Mouse (Mus musculus): Measurements from ENCODE around the gene Atp2a1. TPM values are rescaled to one million over a fixed set of nuclear protein-coding genes. Genes with fewer than 3 reads are reported as not detected.
"Not testable (repeated sequence)": the region's sequence is repeated elsewhere in the genome, so short reads cannot be mapped to it uniquely, and the experiment has no call there.

Gene Atp2a1
- polyA plus RNA-seq, 1 experiment from 2014 or later: 9.5 TPM

DNA sequence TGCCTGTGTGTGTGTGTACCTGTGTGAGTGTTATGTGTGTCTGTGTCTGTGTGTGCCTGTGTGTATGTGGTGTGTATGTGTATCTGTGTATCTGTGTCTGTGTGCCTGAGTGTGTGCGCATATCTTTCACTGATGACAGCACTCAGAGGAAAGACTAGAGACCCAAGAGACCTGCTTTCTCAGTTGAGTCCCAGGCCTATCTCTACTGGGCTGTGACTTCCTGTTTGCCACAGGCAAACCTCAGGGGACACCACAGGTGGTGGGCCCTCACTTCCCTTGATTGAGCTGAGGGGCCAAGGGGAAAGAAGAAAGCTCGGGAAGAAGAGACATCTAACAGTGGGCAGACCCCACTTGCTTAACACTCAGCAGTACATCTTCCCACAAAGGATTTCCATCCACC, 46.3 kb downstream of the Atp2a1 start:
- DNase-seq (ENCODE audit: low spot score): no peak
- Histone ChIP-seq H3K4me1 (no peaks in the 10 kb centered on the region), H3K4me3 (no peak overlapping the region), H3K9me3 (no peaks in the 10 kb centered on the region), H3K36me3 (no peaks in the 10 kb centered on the region), H3K27me3 (ENCODE audit: insufficient read depth, poor library complexity, severe bottlenecking) (peaks cover 15% of the 10 kb centered on the region; the same call in 1 of the 2 replicates), H3K27ac (no peak overlapping the region)
- 61% methylated on average over 2 of the region's 2 CpGs for WGBS

DNA sequence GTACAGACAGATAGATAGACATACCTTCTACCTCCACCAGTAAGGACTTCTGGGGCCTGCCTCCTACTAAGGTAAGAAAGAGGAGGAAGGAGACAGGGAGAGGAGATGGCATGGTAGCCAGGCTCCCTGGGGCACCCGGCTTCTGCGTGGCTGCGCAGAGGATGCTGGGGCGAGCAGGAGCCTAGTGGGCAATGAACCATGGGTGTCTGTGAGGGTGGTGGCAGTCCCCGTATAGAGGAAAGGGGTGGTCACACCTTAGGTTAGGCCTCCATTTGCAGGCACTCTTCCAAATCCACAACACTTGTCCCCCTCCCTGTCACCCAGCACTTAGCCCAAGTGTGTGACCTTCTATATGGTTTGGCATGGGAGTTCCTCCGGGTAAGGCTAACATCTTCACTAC, 48.2 kb downstream of the Atp2a1 start, which contains the start of gene Cd19:
Gene Cd19 (minus strand): TSS at position 165 of the 400 bp plus-strand sequence.
- Histone ChIP-seq H3K27me3 (ENCODE audit: insufficient read depth, poor library complexity, severe bottlenecking) (peaks cover 27% of the 10 kb centered on the region; the same call in 1 of the 2 replicates), H3K4me3 (no peak within 1 kb of the TSS), H3K36me3 (no peaks in the 10 kb centered on the region), H3K27ac (no peak within 1 kb of the TSS), H3K9me3 (no peaks in the 10 kb centered on the region), H3K4me1 (no peaks in the 10 kb centered on the region)
- WGBS: 85% methylated on average over 6 of the region's 6 CpGs
- no peak for DNase-seq (ENCODE audit: low spot score)

DNA sequence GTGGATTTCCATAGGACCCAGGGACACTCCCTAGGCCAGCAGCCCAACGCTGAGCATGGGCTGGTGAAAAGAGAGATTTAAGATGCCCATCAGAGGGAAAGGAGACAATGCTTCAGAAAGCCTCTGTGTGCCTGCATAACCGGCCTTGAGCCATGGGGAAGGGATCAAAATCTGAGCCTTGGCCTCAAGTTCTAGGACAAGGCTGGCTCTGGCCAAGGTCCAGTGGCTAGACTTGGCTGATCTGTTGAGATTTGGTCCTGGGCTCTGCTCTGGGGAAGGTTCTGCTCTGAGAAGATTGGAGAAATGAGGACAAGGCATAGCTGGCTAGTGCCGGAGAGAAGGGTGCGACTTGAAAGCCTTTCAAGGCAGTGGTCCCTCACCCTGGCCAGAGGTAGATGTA, 51.8 kb downstream of the Atp2a1 start:
- 83% methylated on average over 4 of the region's 4 CpGs for WGBS
- Histone ChIP-seq H3K4me1 (no peaks in the 10 kb centered on the region), H3K4me3 (no peak overlapping the region), H3K27me3 (ENCODE audit: insufficient read depth, poor library complexity, severe bottlenecking) (peaks cover 27% of the 10 kb centered on the region; the same call in 1 of the 2 replicates), H3K36me3 (no peaks in the 10 kb centered on the region), H3K27ac (no peak overlapping the region), H3K9me3 (no peaks in the 10 kb centered on the region)
- DNase-seq (ENCODE audit: low spot score): no peak

DNA sequence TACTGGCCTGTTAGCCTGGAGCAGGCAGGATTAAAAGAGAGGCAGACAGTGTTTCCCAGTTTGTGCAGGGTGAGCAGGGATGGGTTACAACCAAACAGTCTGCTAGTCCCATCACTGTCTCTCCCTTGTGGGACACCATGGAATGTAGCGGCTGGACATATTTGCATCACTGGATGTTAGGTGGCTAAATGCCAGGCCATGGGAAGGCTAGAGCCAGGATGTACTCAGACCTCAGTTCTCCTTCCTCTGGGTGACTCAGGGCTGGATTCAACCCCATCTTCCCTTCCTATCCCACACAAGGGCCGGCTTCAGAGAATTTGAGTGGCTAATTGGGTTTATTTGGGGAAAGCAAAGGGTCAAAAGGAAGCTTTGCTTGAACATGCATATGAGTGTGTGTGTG, 54.2 kb downstream of the Atp2a1 start:
- no peaks in the 10 kb centered on the region for H3K9me3 ChIP-seq
- no peaks in the 10 kb centered on the region for H3K4me1 ChIP-seq
- H3K27me3 ChIP-seq (ENCODE audit: insufficient read depth, poor library complexity, severe bottlenecking): peaks cover 19% of the 10 kb centered on the region; the same call in 1 of the 2 replicates
- H3K27ac ChIP-seq: no peak overlapping the region
- no peak overlapping the region for H3K4me3 ChIP-seq
- no peak for DNase-seq (ENCODE audit: low spot score)
- 78% methylated on average over 2 of the region's 2 CpGs for WGBS
- H3K36me3 ChIP-seq: no peaks in the 10 kb centered on the region

DNA sequence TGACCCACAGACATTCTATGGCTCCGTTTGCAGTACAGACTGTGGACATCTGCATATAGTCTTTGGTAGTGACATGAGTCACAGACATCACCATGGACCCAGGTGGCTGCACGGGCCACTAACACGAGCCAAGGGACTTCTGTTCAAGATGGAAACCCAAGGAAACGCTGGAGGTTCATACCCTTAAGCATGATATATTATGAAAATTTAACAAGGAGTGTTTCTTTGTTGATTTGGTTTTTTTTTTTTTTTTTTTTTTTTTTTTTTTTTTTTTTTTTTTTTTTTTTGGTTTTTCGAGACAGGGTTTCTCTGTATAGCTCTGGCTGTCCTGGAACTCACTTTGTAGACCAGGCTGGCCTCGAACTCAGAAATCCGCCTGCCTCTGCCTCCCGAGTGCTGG, 60.4 kb downstream of the Atp2a1 start:
- not testable (repeated sequence) for H3K27me3 ChIP-seq (ENCODE audit: insufficient read depth, poor library complexity, severe bottlenecking); H3K9me3 ChIP-seq; H3K4me1 ChIP-seq; H3K27ac ChIP-seq; H3K4me3 ChIP-seq; H3K36me3 ChIP-seq; DNase-seq (ENCODE audit: low spot score)
- 71% methylated on average over 8 of the region's 8 CpGs for WGBS

DNA sequence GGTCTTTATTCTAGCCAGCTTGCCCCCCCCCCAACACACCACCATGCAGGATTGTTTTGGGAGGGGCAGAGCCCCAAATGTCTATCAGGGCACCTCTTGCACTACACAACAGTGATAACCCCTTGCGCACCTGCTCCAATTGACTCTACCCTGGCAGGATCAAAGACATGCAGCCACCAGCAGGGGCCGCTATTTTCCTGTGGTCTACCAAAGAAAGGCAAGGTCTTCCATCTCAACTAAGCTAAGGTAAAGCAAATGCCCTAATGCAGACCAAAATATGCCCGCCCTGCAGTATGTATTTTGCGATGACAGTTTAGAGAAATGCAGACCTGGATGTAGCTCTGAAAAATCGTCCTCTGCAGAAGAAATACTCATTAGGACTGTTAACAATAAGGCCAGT, 63.4 kb downstream of the Atp2a1 start:
- no peaks in the 10 kb centered on the region for H3K27me3 ChIP-seq (ENCODE audit: insufficient read depth, poor library complexity, severe bottlenecking)
- no peak overlapping the region for H3K27ac ChIP-seq
- H3K4me1 ChIP-seq: peaks cover 13% of the 10 kb centered on the region; the same call in 1 of the 2 replicates
- H3K9me3 ChIP-seq: no peaks in the 10 kb centered on the region
- H3K4me3 ChIP-seq: no peak overlapping the region
- peak; percentile 90 for DNase-seq (ENCODE audit: low spot score)
- 14% methylated on average over 5 of the region's 5 CpGs for WGBS
- no peaks in the 10 kb centered on the region for H3K36me3 ChIP-seq

DNA sequence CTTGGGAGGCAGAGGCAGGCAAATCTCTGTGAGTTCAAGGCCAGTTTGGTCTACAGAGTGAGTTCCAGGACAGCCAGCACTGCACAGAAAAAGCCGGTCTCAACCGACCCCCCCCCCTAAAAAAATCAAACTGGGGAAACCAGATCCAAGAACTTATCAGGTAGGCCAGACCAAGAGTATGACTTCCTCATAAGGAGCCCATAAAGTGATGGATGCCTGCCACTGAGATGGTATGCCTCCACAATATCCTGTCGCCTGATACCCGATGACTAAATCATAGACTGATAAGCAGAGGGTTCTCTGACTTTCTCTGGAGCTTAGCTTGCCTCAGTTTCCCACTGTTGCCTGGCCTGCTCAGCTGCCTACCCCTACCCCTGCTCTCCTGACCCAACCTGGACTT, 65.1 kb downstream of the Atp2a1 start:
- Histone ChIP-seq H3K27ac (no peak overlapping the region), H3K4me3 (no peak overlapping the region), H3K4me1 (peaks cover 13% of the 10 kb centered on the region; the same call in 1 of the 2 replicates), H3K9me3 (no peaks in the 10 kb centered on the region), H3K36me3 (no peaks in the 10 kb centered on the region), H3K27me3 (ENCODE audit: insufficient read depth, poor library complexity, severe bottlenecking) (no peaks in the 10 kb centered on the region)
- WGBS: 83% methylated on average over 4 of the region's 4 CpGs
- no peak for DNase-seq (ENCODE audit: low spot score)

DNA sequence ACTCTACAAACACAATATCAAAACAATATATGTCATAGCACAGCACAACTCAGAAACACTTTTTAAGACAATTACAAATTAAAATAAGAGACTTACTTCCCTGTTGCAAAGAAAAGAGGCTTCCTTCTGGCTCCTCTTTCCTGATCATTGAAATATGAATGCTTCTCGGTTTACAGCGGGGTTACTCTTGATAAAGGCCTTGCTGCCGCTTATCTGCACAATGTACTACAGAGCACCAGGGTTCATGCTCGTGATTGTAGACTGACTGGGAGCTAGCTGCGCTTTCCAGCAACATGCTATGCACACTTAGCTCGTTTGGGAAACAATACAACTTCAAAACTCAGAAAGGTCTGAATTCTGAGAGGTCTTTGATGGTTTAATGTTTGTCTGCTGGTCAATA, 65.7 kb downstream of the Atp2a1 start:
- H3K4me1 ChIP-seq: peaks cover 13% of the 10 kb centered on the region; the same call in 1 of the 2 replicates
- H3K27me3 ChIP-seq (ENCODE audit: insufficient read depth, poor library complexity, severe bottlenecking): no peaks in the 10 kb centered on the region
- H3K4me3 ChIP-seq: peak overlapping the region; percentile 96
- WGBS: 39% methylated on average over 6 of the region's 6 CpGs
- H3K36me3 ChIP-seq: no peaks in the 10 kb centered on the region
- no peaks in the 10 kb centered on the region for H3K9me3 ChIP-seq
- peak overlapping the region; percentile 88; the same call in 1 of the 2 replicates for H3K27ac ChIP-seq
- no peak for DNase-seq (ENCODE audit: low spot score)

DNA sequence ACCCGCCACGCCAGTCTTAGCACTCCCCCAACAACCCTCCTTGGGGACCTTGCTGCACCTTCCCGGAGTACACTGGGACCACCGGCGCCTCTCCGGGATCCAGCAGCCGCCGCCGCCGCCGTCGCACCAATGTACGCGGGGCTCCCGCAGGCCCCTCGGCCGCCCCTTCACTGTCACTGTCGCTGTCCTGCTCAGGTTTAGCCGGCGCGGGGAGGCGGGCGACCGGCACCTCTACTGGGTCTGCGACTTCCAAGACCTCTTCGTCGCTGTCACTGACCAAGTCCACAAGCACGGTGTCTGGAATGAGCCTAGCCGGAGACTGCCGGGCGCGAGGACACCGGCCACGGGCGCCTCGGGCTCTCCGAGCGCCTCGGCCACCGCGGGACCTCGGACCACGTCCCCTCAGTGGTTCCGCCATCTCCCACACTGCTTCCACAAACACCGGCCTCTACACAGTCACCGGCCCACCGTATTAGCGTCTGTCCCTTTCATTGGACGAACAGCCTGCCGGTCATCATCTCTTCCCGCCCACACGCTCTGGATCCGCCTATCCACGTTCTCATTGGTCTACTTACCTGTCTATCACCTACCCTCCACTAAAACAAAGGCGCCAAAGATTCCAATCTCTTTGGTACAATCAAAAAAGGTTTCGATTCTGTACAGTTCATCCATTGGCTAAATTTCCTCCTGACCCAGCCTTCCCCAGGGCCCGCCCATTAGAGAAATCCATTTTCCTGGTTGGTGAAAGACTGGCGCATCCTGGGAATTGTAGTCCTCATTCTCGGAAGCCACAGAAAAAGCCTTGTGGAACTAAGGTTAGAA, 66.4 kb downstream of the Atp2a1 start, which contains the start of gene Nfatc2ip:
Gene Nfatc2ip (minus strand): TSS at position 440 of the 822 bp plus-strand sequence.
- peak within 1 kb of the TSS; percentile 88 for H3K27ac ChIP-seq
- whole genome bisulfite sequencing: under 1% methylated on average over 59 of the region's 59 CpGs

More for the DNA sequence above, 66.4 kb downstream of the Atp2a1 start, which contains the start of gene Nfatc2ip:
- peak; percentile 98 for DNase-seq (ENCODE audit: low spot score)
- H3K27me3 ChIP-seq (ENCODE audit: insufficient read depth, poor library complexity, severe bottlenecking): no peaks in the 10 kb centered on the region
- no peaks in the 10 kb centered on the region for H3K9me3 ChIP-seq
- H3K4me1 ChIP-seq: peaks cover 13% of the 10 kb centered on the region; the same call in 1 of the 2 replicates
- H3K4me3 ChIP-seq: peak within 1 kb of the TSS; percentile 96
- peaks cover under 1% of the 10 kb centered on the region; the same call in 1 of the 2 replicates for H3K36me3 ChIP-seq

Other genes with a start within 250 kb of the Atp2a1 start
- gene Sbk1, start 190.5 kb downstream of the Atp2a1 start, polyA plus RNA-seq (2016; fragmentation: Nextera tagmentation; extraction: Ambion mirVana): 16.3 and 33.5 TPM in 2 replicates
- 4.3 and 6.3 TPM in 2 replicates for gene Lat, start 93.5 kb downstream of the Atp2a1 start, polyA plus RNA-seq (2016; fragmentation: Nextera tagmentation; extraction: Ambion mirVana)
- 58.2 and 58.9 TPM in 2 replicates for gene Spns1, start 85.7 kb downstream of the Atp2a1 start, polyA plus RNA-seq (2016; fragmentation: Nextera tagmentation; extraction: Ambion mirVana)
- gene Nfatc2ip, start 66.4 kb downstream of the Atp2a1 start, polyA plus RNA-seq (2016; fragmentation: Nextera tagmentation; extraction: Ambion mirVana): 1.5 and 1.6 TPM in 2 replicates
- not detected in 2 replicates for gene Cd19, start 48.2 kb downstream of the Atp2a1 start, polyA plus RNA-seq (2016; fragmentation: Nextera tagmentation; extraction: Ambion mirVana)
- gene Rabep2, start 34.3 kb downstream of the Atp2a1 start, polyA plus RNA-seq (2016; fragmentation: Nextera tagmentation; extraction: Ambion mirVana): 25.5 and 25.8 TPM in 2 replicates
- 46.3 and 47.1 TPM in 2 replicates for gene Sh2b1, start 12.3 kb upstream of the Atp2a1 start, polyA plus RNA-seq (2016; fragmentation: Nextera tagmentation; extraction: Ambion mirVana)
- 199 and 204 TPM in 2 replicates for gene Tufm, start 24.3 kb upstream of the Atp2a1 start, polyA plus RNA-seq (2016; fragmentation: Nextera tagmentation; extraction: Ambion mirVana)
- gene Atxn2l, start 40.3 kb upstream of the Atp2a1 start, polyA plus RNA-seq (2016; fragmentation: Nextera tagmentation; extraction: Ambion mirVana): 43.6 and 52.3 TPM in 2 replicates
- 155 and 179 TPM in 2 replicates for gene Eif3c, start 103.3 kb upstream of the Atp2a1 start, polyA plus RNA-seq (2016; fragmentation: Nextera tagmentation; extraction: Ambion mirVana)
- 0.18 and 0.23 TPM in 2 replicates for gene Apobr, start 121.8 kb upstream of the Atp2a1 start, polyA plus RNA-seq (2016; fragmentation: Nextera tagmentation; extraction: Ambion mirVana)
- 19.8 and 23.3 TPM in 2 replicates for gene Cln3, start 122.7 kb upstream of the Atp2a1 start, polyA plus RNA-seq (2016; fragmentation: Nextera tagmentation; extraction: Ambion mirVana)
- not detected in 2 replicates for gene Il27, start 131.8 kb upstream of the Atp2a1 start, polyA plus RNA-seq (2016; fragmentation: Nextera tagmentation; extraction: Ambion mirVana)
- gene Nupr1, start 167.8 kb upstream of the Atp2a1 start, polyA plus RNA-seq (2016; fragmentation: Nextera tagmentation; extraction: Ambion mirVana): 0.75 and 1.2 TPM in 2 replicates
- gene Sgf29, start 186.2 kb upstream of the Atp2a1 start, polyA plus RNA-seq (2016; fragmentation: Nextera tagmentation; extraction: Ambion mirVana): 36.6 and 44.3 TPM in 2 replicates
- 0.34 and 0.94 TPM in 2 replicates for gene Sult1a1, start 213.3 kb upstream of the Atp2a1 start, polyA plus RNA-seq (2016; fragmentation: Nextera tagmentation; extraction: Ambion mirVana)
- gene Bola2, start 232.3 kb upstream of the Atp2a1 start, polyA plus RNA-seq (2016; fragmentation: Nextera tagmentation; extraction: Ambion mirVana): 135 and 159 TPM in 2 replicates
- 6.9 and 8.8 TPM in 2 replicates for gene Slx1b, start 232.7 kb upstream of the Atp2a1 start, polyA plus RNA-seq (2016; fragmentation: Nextera tagmentation; extraction: Ambion mirVana)
- gene Coro1a, start 244.7 kb upstream of the Atp2a1 start, polyA plus RNA-seq (2016; fragmentation: Nextera tagmentation; extraction: Ambion mirVana): 10.0 and 21.7 TPM in 2 replicates